Mouse (Mus musculus): Measurements from ENCODE around the gene Gss. TPM values are rescaled to one million over a fixed set of nuclear protein-coding genes. Genes with fewer than 3 reads are reported as not detected.
"Not testable (repeated sequence)": the region's sequence is repeated elsewhere in the genome, so short reads cannot be mapped to it uniquely, and the experiment has no call there.

Gene Gss
- polyA plus RNA-seq, 1 experiment = 7.3 TPM

DNA sequence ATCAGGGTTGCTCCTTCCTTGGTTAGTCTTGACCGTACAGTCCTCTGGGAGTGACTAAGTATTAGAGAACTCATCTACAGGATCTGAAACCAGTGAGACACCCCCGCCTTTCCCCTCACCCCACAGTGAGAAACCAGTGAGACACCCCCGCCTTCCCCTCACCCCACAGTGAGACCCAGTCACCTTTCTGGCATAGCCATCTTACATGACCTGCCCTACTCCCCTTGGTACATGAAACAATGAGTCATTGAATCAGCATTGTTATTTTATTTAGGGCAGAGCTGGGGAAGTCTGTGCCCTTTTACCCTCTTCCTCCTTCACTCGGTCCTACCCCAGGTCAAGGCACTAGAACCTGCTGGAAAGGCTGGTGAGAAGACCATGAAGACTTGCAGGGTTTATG is 29.7 kb downstream of the Gss start:
- H3K4me1 ChIP-seq (ENCODE audit: control insufficient read depth, insufficient read depth, low read length) = no peaks in the 10 kb centered on the region
- H3K4me3 ChIP-seq (replicated peaks; ENCODE audit: control insufficient read depth, low read depth, low read length) = no peak overlapping the region
- no peak overlapping the region for H3K27ac ChIP-seq (ENCODE audit: control insufficient read depth, insufficient read depth, low read depth, low read length, poor library complexity)
- 73% methylated on average over 4 of the region's 4 CpGs for WGBS
- no peak for TF ChIP-seq POLR2A (IDR thresholded peaks at IDR 0.05; ENCODE audit: borderline replicate concordance, control insufficient read depth, low read depth, low read length)

DNA sequence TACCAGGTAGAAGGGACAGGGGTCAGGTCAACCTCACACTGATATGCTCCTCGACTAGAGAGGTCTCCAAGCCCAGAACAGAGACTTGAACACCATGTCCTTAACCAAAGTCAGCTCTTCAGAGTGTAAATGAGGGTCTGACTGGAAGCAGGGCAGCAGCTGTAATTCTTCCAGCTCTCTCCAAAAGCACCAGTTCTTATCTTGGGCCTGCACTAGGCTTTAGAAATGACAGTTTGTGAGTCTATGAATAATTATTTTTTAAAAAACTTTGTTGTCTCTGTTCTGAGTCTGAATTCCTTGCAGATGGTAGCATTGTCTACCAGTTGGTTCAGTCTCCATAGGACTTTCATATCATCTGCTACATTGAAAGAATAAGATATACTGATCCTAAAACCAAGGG is 30.4 kb downstream of the Gss start:
- no peak overlapping the region for H3K27ac ChIP-seq (ENCODE audit: control insufficient read depth, insufficient read depth, low read depth, low read length, poor library complexity)

DNA sequence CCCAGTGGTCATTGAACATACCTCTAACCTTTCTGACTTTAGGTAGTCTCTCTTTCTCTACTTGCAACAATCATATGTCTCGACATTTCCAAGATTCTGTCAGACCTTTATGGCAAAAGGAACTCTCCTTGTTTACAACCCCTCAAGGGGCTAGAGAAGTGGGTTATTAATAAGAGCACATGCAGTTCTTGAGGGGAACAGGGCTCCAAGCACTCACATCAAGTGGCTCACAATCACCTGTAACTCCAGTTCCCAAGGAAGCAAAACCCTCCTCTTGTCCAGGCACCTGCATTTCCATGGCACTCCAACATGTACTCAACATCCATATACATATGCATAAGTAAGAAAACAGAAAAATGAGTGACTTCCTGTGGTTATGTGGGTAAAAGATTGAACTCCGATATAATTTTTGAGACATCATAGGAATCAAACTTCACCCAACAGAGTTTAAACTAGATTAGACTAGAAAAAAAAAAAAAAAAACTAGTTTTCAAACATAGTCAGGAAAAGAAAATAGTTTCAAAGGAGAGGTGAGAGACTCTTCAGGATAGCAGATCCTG is 38.1 kb downstream of the Gss start:
- H3K4me1 ChIP-seq (ENCODE audit: control insufficient read depth, insufficient read depth, low read length) = no peaks in the 10 kb centered on the region
- WGBS = 45% methylated on average over 2 of the region's 2 CpGs
- no peak overlapping the region for H3K27ac ChIP-seq (ENCODE audit: control insufficient read depth, insufficient read depth, low read depth, low read length, poor library complexity)
- H3K4me3 ChIP-seq (replicated peaks; ENCODE audit: control insufficient read depth, low read depth, low read length) = no peak overlapping the region
- no peak for TF ChIP-seq CTCF (IDR thresholded peaks at IDR 0.05; ENCODE audit: control insufficient read depth, insufficient read depth, low read length)
- no peak for TF ChIP-seq POLR2A (IDR thresholded peaks at IDR 0.05; ENCODE audit: borderline replicate concordance, control insufficient read depth, low read depth, low read length)

More for the DNA sequence above, 30.4 kb downstream of the Gss start:
- WGBS = 48% methylated on average over 1 of the region's 1 CpGs
- TF ChIP-seq POLR2A (IDR thresholded peaks at IDR 0.05; ENCODE audit: borderline replicate concordance, control insufficient read depth, low read depth, low read length) = no peak
- TF ChIP-seq CTCF (IDR thresholded peaks at IDR 0.05; ENCODE audit: control insufficient read depth, insufficient read depth, low read length) = no peak
- H3K4me1 ChIP-seq (ENCODE audit: control insufficient read depth, insufficient read depth, low read length) = no peaks in the 10 kb centered on the region
- no peak overlapping the region for H3K4me3 ChIP-seq (replicated peaks; ENCODE audit: control insufficient read depth, low read depth, low read length)

DNA sequence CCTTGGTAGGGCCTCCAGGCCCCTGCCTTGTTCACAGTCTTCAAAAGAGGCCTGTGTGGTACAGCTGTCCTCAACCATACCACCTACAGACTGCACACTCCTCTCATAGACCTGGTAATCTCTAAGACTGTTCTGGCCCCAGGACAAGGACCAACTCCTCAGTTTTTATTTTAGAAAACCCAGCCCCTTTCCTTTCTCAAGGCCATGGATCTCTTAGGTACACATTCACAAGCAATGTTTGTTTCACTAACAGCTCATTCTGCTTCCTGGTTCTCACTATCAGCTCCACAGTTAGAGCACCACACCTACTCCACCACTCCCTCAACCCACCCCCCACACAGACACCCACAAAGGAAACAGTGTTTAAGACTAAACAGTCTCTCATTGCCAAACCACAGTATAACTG is 39.7 kb downstream of the Gss start:
- H3K4me3 ChIP-seq (replicated peaks; ENCODE audit: control insufficient read depth, low read depth, low read length) = no peak overlapping the region
- no peak overlapping the region for H3K27ac ChIP-seq (ENCODE audit: control insufficient read depth, insufficient read depth, low read depth, low read length, poor library complexity)
- no peaks in the 10 kb centered on the region for H3K4me1 ChIP-seq (ENCODE audit: control insufficient read depth, insufficient read depth, low read length)
- TF ChIP-seq CTCF (IDR thresholded peaks at IDR 0.05; ENCODE audit: control insufficient read depth, insufficient read depth, low read length) = no peak
- TF ChIP-seq POLR2A (IDR thresholded peaks at IDR 0.05; ENCODE audit: borderline replicate concordance, control insufficient read depth, low read depth, low read length) = no peak

DNA sequence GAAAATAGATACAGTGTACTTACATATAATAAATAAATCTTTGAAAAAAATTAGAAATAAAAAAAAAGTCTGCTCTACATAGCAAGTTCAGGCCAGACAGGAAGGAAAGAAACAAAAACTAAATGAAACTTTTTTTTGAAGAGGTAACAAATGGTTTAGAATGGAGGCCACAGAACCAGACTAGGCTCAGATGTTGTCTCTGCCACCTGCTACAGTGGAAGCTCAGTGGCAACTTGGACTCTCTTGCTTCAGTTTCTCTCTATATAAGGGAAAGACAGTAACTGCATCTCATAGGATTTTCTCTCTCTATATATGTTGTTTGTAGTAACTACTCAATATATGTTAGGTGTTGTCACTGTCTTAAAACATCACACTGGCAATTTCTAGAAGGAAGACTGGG is 40.3 kb downstream of the Gss start:
- Histone ChIP-seq H3K4me3 (replicated peaks; ENCODE audit: control insufficient read depth, low read depth, low read length) (no peak overlapping the region), H3K4me1 (ENCODE audit: control insufficient read depth, insufficient read depth, low read length) (no peaks in the 10 kb centered on the region), H3K27ac (ENCODE audit: control insufficient read depth, insufficient read depth, low read depth, low read length, poor library complexity) (no peak overlapping the region)
- TF ChIP-seq POLR2A (IDR thresholded peaks at IDR 0.05; ENCODE audit: borderline replicate concordance, control insufficient read depth, low read depth, low read length) (no peak), CTCF (IDR thresholded peaks at IDR 0.05; ENCODE audit: control insufficient read depth, insufficient read depth, low read length) (no peak)

DNA sequence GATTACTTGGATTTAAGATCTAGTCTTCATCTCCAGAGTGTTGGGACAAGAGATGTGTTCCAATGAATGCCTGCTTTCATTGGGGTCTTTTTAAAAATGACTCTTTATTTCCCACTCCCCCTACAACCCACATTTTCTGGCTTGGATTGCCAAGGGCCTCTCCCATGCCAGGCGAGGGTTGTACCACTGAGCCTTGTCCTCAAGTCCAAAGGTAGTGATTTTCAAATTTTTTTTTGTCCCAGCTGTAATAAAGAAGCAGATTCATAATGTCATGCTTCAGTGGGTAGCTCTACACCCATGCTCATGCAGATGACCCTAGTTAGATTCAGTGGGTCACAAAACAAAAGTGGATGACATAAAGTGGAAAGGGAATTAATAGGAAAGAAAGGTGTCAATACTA is 45.7 kb downstream of the Gss start:
- H3K4me1 ChIP-seq (ENCODE audit: control insufficient read depth, insufficient read depth, low read length) = no peaks in the 10 kb centered on the region
- TF ChIP-seq POLR2A (IDR thresholded peaks at IDR 0.05; ENCODE audit: borderline replicate concordance, control insufficient read depth, low read depth, low read length) (no peak), CTCF (IDR thresholded peaks at IDR 0.05; ENCODE audit: control insufficient read depth, insufficient read depth, low read length) (no peak)
- no peak overlapping the region for H3K27ac ChIP-seq (ENCODE audit: control insufficient read depth, insufficient read depth, low read depth, low read length, poor library complexity)
- H3K4me3 ChIP-seq (replicated peaks; ENCODE audit: control insufficient read depth, low read depth, low read length) = no peak overlapping the region
- 71% methylated on average over 1 of the region's 1 CpGs for WGBS

DNA sequence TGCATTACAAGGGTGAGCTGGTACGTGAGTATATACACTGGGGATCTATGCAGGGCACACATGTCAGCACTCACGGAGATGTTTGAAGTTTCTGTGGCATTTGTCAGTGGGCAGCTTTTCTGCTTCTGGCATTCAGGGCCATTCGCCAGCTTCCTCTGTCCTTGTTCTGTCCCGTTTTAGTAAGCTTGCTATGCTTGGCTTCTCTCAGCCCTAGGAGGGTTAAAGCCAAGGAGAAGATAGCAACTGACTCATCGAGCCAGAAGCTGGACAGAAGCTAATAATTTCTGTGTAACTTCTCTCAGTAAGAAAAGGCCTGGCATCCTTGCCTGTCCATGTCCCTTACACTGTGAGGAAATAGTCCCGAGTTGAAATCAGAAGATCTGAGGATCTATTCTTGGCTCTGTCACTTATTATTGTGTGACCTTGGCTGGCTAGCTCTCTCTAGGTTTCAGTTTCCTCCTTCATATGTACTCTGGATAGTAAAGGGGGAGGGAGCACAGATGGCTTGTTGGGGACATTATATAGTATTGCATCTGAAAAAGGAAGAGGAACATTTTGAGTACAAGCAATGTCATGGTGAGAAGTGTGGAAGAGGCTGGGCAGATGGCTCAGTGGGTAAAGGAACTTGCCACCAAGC is 51.7 kb downstream of the Gss start:
- no peak overlapping the region for H3K4me3 ChIP-seq (replicated peaks; ENCODE audit: control insufficient read depth, low read depth, low read length)
- TF ChIP-seq POLR2A (IDR thresholded peaks at IDR 0.05; ENCODE audit: borderline replicate concordance, control insufficient read depth, low read depth, low read length) (no peak), CTCF (IDR thresholded peaks at IDR 0.05; ENCODE audit: control insufficient read depth, insufficient read depth, low read length) (no peak)
- 41% methylated on average over 6 of the region's 6 CpGs for WGBS
- H3K4me1 ChIP-seq (ENCODE audit: control insufficient read depth, insufficient read depth, low read length) = no peaks in the 10 kb centered on the region; the same call in 1 of the 2 replicates
- no peak overlapping the region for H3K27ac ChIP-seq (ENCODE audit: control insufficient read depth, insufficient read depth, low read depth, low read length, poor library complexity)

DNA sequence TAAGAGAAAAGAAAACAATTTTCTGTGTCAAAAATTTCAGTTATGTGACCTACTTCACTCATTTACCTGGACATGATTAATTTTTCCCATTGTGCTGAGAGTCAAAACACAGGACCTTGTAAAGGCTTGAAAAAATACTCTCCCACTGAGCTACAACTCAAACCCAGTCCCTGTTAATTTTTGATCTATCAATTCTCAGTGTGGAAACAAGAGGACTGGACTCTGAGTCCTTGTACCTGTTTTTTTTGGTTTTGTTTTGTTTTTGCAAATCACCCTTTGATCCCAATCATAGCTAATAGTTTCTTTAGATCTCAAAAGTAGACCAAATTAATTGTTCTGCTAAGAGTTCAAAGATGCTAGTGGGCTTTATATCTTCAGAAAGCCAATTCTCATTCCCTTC is 52.9 kb downstream of the Gss start:
- H3K27ac ChIP-seq (ENCODE audit: control insufficient read depth, insufficient read depth, low read depth, low read length, poor library complexity) = no peak overlapping the region

DNA sequence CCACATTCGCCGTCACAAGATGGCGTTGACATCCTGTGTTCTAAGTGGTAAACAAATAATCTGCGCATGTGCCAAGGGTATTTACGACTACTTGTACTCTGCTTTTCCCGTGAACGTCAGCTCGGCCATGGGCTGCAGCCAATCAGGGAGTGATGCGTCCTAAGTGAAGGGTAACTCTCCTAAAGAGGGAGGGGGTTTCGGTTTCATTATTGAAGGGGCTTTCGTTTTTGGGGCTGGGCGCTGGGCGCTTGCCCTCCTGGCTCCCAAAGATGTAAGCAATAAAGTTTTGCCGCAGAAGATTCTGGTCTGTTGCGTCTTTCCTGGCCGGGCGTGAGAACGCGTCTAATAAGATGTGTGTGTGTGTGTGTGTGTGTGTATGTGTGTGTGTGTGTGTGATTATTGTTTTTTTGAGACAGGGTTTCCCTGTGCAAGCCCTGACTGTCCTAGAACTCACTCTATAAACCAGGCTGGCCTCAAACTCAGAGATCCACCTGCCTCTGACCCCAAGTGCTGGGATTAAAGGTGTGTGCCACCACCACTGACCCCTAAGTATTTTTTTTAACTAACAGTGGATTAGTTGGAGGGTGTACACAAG is 54.0 kb downstream of the Gss start:
- 65% methylated on average over 19 of the region's 19 CpGs for WGBS
- Histone ChIP-seq H3K4me3 (replicated peaks; ENCODE audit: control insufficient read depth, low read depth, low read length) (peak overlapping the region; percentile 42), H3K27ac (ENCODE audit: control insufficient read depth, insufficient read depth, low read depth, low read length, poor library complexity) (peak overlapping the region; percentile 33; the same call in 1 of the 2 replicates)
- not testable (repeated sequence) for H3K4me1 ChIP-seq (ENCODE audit: control insufficient read depth, insufficient read depth, low read length)

More for the DNA sequence above, 52.9 kb downstream of the Gss start:
- no peak overlapping the region for H3K4me3 ChIP-seq (replicated peaks; ENCODE audit: control insufficient read depth, low read depth, low read length)
- TF ChIP-seq POLR2A (IDR thresholded peaks at IDR 0.05; ENCODE audit: borderline replicate concordance, control insufficient read depth, low read depth, low read length) (no peak), CTCF (IDR thresholded peaks at IDR 0.05; ENCODE audit: control insufficient read depth, insufficient read depth, low read length) (no peak)
- no peaks in the 10 kb centered on the region; the same call in 1 of the 2 replicates for H3K4me1 ChIP-seq (ENCODE audit: control insufficient read depth, insufficient read depth, low read length)
